Mouse (Mus musculus): ENCODE data around the gene Sugt1. TPM values are rescaled to one million over a fixed set of nuclear protein-coding genes. Genes with fewer than 3 reads are reported as not detected.

Sugt1 gene
- polyA plus RNA-seq, 1 experiment from 2014 or later, result 100 TPM

- Histone ChIP-seq H3K4me1 (peaks cover 27% of the 10 kb centered on the region), H3K4me2 (peak overlapping the region; percentile 83), H3K27ac (peak overlapping the region; percentile 98), H3K27me3 (replicated peaks) (no peaks in the 10 kb centered on the region), H3K4me3 (peak overlapping the region; percentile 78), H3K9me3 (no peaks in the 10 kb centered on the region), H3K36me3 (replicated peaks) (no peaks in the 10 kb centered on the region), H3K9ac (peak overlapping the region; percentile 75)
- WGBS, result 35% methylated on average over 16 of the region's 16 CpGs
- ATAC-seq (replicated peaks), result no peak
Measured at GRCm38 (mm10) chr14:79586499-79587138, 872 bp upstream of the Sugt1 start.

DNA sequence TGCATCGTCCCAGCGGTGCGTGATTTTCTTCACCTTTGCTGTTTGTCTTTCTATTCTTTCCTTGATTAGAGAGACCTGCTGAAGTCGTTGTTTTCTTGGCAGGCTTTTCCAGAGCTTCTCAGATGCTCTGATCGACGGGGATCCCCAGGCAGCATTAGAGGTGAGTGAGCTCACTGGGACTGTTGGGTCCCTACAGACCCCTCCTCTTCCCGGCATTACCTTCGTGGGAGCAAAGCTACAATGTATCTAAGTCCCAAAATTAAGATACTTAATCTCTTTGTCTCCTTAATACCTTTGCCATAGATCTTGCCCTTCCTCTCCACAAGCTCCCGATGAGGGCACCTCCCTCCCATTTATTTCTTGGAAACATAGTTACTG lies 350 bp downstream of the Sugt1 start:
- H3K4me2 ChIP-seq, result peak overlapping the region; percentile 83
- no peaks in the 10 kb centered on the region for H3K27me3 ChIP-seq (replicated peaks)
- ATAC-seq (replicated peaks), result peak; percentile 57
- 1% methylated on average over 9 of the region's 9 CpGs for WGBS
- peak overlapping the region; percentile 98 for H3K27ac ChIP-seq
- H3K4me1 ChIP-seq, result peaks cover 27% of the 10 kb centered on the region
- peak overlapping the region; percentile 75 for H3K9ac ChIP-seq
- H3K36me3 ChIP-seq (replicated peaks), result no peaks in the 10 kb centered on the region
- H3K9me3 ChIP-seq, result no peaks in the 10 kb centered on the region
- peak overlapping the region; percentile 78 for H3K4me3 ChIP-seq

DNA sequence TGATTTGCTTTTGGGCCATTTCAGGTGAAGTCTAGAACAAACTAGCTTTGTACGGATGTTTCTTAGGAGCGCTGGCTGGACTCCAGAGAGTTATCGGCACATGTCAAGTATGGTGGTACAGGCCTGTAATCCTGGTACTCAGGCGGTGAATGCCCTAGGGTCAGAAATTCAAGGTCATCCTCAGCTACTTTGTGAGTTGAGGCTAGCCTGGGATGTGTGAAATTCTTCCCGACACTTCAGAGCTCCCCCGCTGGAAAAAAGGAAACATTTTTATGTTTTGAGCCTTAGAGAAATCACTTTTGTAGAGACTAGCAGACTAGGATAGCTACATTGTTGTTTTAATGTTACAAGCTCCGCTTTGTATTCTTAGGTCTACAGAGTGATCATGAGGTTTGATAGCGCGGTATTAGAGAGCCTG lies 1.1 kb downstream of the Sugt1 start:
- no peak overlapping the region for H3K27ac ChIP-seq
- no peak for ATAC-seq (replicated peaks)
- whole genome bisulfite sequencing, result 90% methylated on average over 9 of the region's 9 CpGs

DNA sequence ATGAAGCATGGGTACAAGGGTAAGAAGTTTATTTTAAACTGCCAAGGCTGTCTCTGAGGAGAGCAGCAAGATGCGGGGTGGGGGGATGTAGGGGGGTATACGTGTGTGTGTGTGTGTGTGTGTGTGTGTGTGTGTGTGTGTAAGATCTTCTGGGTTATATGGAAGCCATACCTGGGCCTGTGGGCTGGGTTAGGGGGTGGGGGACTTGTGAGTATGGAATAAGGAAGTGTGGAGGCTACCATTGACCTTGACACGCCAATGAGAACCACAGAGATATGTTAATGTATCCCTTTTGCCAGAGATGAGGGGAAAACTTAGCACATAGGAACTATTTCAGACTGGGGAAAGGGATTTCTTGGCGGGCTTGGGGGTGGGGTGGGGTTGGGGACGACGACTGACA lies 1.9 kb downstream of the Sugt1 start:
- Histone ChIP-seq H3K4me2 (peak overlapping the region; percentile 83; the same call in 1 of the 2 replicates), H3K27ac (no peak overlapping the region), H3K4me1 (peaks cover 27% of the 10 kb centered on the region), H3K36me3 (replicated peaks) (no peaks in the 10 kb centered on the region), H3K9me3 (no peaks in the 10 kb centered on the region), H3K27me3 (replicated peaks) (no peaks in the 10 kb centered on the region), H3K4me3 (no peak overlapping the region), H3K9ac (no peak overlapping the region)
- no peak for ATAC-seq (replicated peaks)
- WGBS, result 90% methylated on average over 6 of the region's 6 CpGs

More for the DNA sequence above, 1.1 kb downstream of the Sugt1 start:
- H3K9ac ChIP-seq, result peak overlapping the region; percentile 75; the same call in 1 of the 2 replicates
- H3K4me3 ChIP-seq, result peak overlapping the region; percentile 78
- no peaks in the 10 kb centered on the region for H3K36me3 ChIP-seq (replicated peaks)
- peaks cover 27% of the 10 kb centered on the region for H3K4me1 ChIP-seq
- no peaks in the 10 kb centered on the region for H3K9me3 ChIP-seq
- H3K27me3 ChIP-seq (replicated peaks), result no peaks in the 10 kb centered on the region
- H3K4me2 ChIP-seq, result peak overlapping the region; percentile 83

DNA sequence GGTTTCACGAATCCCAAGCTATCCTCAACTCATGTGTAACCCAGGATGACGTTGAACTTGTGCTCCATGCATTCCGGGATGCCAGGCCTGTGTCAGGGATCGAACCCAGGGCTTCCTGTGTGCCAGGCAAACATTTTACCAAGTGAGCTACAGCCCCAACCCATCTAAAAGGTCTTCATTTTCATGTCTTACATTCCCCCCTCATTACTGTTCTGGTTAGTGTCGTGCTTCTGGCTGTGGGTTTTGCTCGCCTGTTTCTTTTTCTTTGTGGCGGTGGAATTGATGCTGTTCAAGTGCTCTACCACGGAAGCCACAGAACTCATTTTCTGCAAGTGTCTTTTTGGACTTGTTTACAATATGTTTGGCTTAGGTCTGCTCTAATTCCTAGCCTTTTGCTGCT lies 3.4 kb downstream of the Sugt1 start:
- Histone ChIP-seq H3K4me2 (no peak overlapping the region), H3K9me3 (no peaks in the 10 kb centered on the region), H3K4me1 (peaks cover 27% of the 10 kb centered on the region), H3K4me3 (no peak overlapping the region), H3K27me3 (replicated peaks) (no peaks in the 10 kb centered on the region), H3K27ac (no peak overlapping the region), H3K36me3 (replicated peaks) (0 out of 2 replicates have a peak, but pooled peaks cover 6% of the 10 kb centered on the region), H3K9ac (no peak overlapping the region)
- no peak for ATAC-seq (replicated peaks)
- 95% methylated on average over 8 of the region's 8 CpGs for WGBS

GRCm38 (mm10) chr14:79591611-79592010 lies 4.1 kb downstream of the Sugt1 start:
- Histone ChIP-seq H3K4me1 (peaks cover 24% of the 10 kb centered on the region), H3K4me2 (no peak overlapping the region), H3K36me3 (replicated peaks) (peaks cover 9% of the 10 kb centered on the region; the same call in 1 of the 2 replicates), H3K27me3 (replicated peaks) (no peaks in the 10 kb centered on the region), H3K9ac (no peak overlapping the region), H3K27ac (no peak overlapping the region), H3K4me3 (no peak overlapping the region), H3K9me3 (no peaks in the 10 kb centered on the region)
- no peak for ATAC-seq (replicated peaks)
- WGBS, result 90% methylated on average over 2 of the region's 2 CpGs

DNA sequence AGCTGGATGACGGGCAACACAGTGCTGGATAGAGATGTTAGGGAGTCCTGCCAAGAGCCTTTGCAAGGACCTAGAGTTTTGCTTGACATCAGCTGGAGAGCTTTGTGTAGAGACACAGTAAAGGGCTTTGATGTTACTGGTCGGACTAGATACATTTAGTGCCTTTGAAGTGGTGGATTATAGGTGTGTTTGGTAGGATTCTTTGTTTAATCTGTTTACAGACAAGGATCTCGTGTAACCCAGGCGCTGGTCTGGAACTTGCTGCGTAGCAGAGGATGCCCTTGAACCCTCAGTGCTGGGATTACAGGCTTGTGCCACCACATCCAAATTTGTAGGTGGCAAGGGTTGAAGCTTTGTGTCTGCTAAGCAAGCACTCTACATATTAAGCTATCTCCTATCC lies 6.6 kb downstream of the Sugt1 start:
- Histone ChIP-seq H3K4me3 (no peak overlapping the region), H3K27ac (no peak overlapping the region), H3K9ac (no peak overlapping the region), H3K4me1 (peaks cover 11% of the 10 kb centered on the region), H3K4me2 (no peak overlapping the region), H3K27me3 (replicated peaks) (no peaks in the 10 kb centered on the region), H3K9me3 (no peaks in the 10 kb centered on the region), H3K36me3 (replicated peaks) (peaks cover 15% of the 10 kb centered on the region; the same call in 1 of the 2 replicates)
- no peak for ATAC-seq (replicated peaks)
- 84% methylated on average over 5 of the region's 5 CpGs for WGBS

DNA sequence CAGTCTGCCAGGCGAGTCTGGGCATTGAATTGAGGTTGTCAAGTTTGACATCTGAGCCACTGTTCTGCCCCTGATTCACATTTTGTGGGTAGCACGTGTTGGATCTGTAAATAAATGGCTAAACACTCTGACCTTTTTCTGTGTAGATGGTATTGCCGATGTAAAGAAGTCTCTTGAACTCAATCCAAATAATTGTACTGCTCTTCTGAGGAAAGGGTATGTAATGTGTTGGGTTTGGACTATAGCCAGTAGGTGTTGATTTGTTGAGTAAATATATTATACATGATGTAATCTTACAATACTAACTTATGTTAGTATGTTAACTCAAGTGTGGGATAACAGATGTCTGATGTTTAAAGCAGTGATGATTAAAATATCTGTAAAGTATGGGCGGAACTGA lies 9.1 kb downstream of the Sugt1 start:
- no peak overlapping the region for H3K27ac ChIP-seq
- H3K4me3 ChIP-seq, result no peak overlapping the region
- H3K27me3 ChIP-seq (replicated peaks), result no peaks in the 10 kb centered on the region
- no peak for ATAC-seq (replicated peaks)
- WGBS, result 88% methylated on average over 4 of the region's 4 CpGs
- no peak overlapping the region for H3K9ac ChIP-seq
- H3K36me3 ChIP-seq (replicated peaks), result peaks cover 31% of the 10 kb centered on the region
- no peaks in the 10 kb centered on the region for H3K9me3 ChIP-seq
- H3K4me2 ChIP-seq, result no peak overlapping the region
- no peaks in the 10 kb centered on the region for H3K4me1 ChIP-seq

DNA sequence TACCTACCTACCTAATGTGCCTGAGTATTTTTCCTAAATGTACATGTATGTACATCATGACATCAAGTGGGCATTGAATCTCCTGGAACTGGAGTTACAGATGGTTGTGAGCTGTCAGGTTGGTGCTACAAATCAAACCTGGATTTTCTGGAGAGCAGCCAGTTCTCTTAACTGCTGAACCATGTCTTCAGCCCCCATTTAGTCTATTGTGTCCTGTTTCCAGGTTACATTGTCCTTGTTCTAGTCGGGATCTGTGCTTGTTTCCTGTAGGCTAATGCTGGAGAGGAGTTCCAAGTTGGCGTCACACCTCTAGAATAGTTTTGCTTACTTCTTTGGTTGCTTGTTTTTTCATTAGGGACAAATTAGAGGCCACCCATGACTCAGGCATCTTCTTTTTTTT lies 18.4 kb downstream of the Sugt1 start:
- H3K27me3 ChIP-seq (replicated peaks), result no peaks in the 10 kb centered on the region
- WGBS, result 66% methylated on average over 2 of the region's 2 CpGs

DNA sequence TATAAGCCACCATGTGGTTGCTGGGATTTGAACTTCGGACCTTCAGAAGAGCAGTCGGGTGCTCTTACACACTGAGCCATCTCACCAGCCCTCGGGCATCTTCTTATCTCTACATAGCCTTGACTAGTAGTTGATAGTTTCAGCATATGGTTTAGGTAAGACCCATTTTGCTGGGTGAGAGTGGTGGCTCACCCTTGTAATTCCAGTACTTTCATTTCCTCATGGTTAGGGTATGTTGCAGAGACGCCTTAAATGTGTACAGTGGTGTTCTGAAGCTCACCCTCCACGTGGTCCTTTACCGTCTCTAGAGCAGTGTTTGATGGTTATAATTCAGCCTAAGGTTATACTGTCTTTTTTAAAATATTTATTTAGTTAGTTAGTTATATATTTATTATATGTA lies 18.9 kb downstream of the Sugt1 start:
- Histone ChIP-seq H3K4me2 (no peak overlapping the region), H3K4me3 (no peak overlapping the region), H3K9me3 (no peaks in the 10 kb centered on the region), H3K9ac (no peak overlapping the region), H3K36me3 (replicated peaks) (peaks cover 39% of the 10 kb centered on the region), H3K4me1 (no peaks in the 10 kb centered on the region), H3K27me3 (replicated peaks) (no peaks in the 10 kb centered on the region), H3K27ac (no peak overlapping the region)
- WGBS, result 94% methylated on average over 6 of the region's 6 CpGs
- no peak for ATAC-seq (replicated peaks)

More for the DNA sequence above, 18.4 kb downstream of the Sugt1 start:
- Histone ChIP-seq H3K9ac (no peak overlapping the region), H3K27ac (no peak overlapping the region), H3K4me2 (no peak overlapping the region), H3K4me3 (no peak overlapping the region), H3K36me3 (replicated peaks) (peaks cover 35% of the 10 kb centered on the region), H3K4me1 (no peaks in the 10 kb centered on the region), H3K9me3 (no peaks in the 10 kb centered on the region)
- no peak for ATAC-seq (replicated peaks)

DNA sequence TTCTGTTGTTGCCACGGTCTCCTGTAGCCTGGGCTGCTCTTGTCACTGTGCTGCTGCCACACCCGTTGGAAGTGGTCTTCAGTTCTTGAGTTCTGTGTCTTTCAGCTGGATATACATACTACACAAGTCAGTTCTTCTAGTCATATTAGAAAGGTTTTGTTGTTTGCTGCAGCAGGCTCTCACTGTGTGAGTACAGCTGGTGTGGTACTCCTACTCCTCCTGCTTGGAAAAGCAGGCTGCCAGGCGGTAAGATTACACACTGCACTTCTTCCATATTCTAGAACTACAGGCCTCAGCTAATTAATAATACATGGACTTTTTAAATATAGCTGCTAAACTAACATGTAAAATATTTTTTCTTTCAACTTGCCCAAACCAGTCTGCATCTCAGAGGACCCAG lies 19.4 kb downstream of the Sugt1 start:
- Histone ChIP-seq H3K9me3 (no peaks in the 10 kb centered on the region), H3K36me3 (replicated peaks) (peaks cover 43% of the 10 kb centered on the region), H3K27me3 (replicated peaks) (no peaks in the 10 kb centered on the region), H3K4me2 (no peak overlapping the region), H3K4me1 (no peaks in the 10 kb centered on the region), H3K4me3 (no peak overlapping the region), H3K27ac (no peak overlapping the region), H3K9ac (no peak overlapping the region)
- no peak for ATAC-seq (replicated peaks)
- 96% methylated on average over 3 of the region's 3 CpGs for WGBS

DNA sequence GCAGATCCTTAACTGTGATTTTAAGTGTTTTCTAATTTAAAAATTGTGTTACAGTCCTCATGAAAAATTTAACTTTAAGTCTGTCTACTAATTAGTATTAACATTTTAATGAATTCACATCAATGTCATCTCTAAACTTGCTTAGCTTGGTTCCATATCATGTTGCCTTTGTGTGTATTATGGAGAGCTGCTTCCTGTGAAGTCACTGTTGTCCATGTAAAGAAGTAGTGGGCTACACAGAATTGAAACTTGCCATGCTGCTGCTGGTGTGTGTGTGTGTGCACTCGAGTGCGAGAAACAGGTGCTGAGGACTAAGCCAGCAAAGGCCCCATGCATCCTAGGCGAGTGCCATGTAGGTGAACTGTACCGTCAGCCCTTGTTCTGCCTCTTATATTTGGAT lies 19.9 kb downstream of the Sugt1 start:
- Histone ChIP-seq H3K4me2 (no peak overlapping the region), H3K4me1 (no peaks in the 10 kb centered on the region), H3K4me3 (no peak overlapping the region), H3K9ac (no peak overlapping the region), H3K27ac (no peak overlapping the region), H3K27me3 (replicated peaks) (no peaks in the 10 kb centered on the region), H3K36me3 (replicated peaks) (peaks cover 43% of the 10 kb centered on the region), H3K9me3 (no peaks in the 10 kb centered on the region)
- 97% methylated on average over 4 of the region's 4 CpGs for WGBS
- no peak for ATAC-seq (replicated peaks)

GRCm38 (mm10) chr14:79608286-79608685 lies 20.8 kb downstream of the Sugt1 start:
- no peak overlapping the region for H3K4me2 ChIP-seq
- H3K4me1 ChIP-seq, result no peaks in the 10 kb centered on the region
- H3K36me3 ChIP-seq (replicated peaks), result peaks cover 39% of the 10 kb centered on the region
- H3K9ac ChIP-seq, result no peak overlapping the region
- H3K27me3 ChIP-seq (replicated peaks), result no peaks in the 10 kb centered on the region
- ATAC-seq (replicated peaks), result no peak
- 87% methylated on average over 6 of the region's 6 CpGs for WGBS
- H3K27ac ChIP-seq, result no peak overlapping the region
- H3K4me3 ChIP-seq, result no peak overlapping the region
- no peaks in the 10 kb centered on the region for H3K9me3 ChIP-seq
